Mouse (Mus musculus): Measurements from ENCODE around the gene Csf3. TPM values are rescaled to one million over a fixed set of nuclear protein-coding genes. Genes with fewer than 3 reads are reported as not detected.
"Not testable (repeated sequence)": the region's sequence is repeated elsewhere in the genome, so short reads cannot be mapped to it uniquely, and the experiment has no call there.

Gene Csf3
- polyA plus RNA-seq, 1 experiment = not detected

GRCm38 (mm10) chr11:98671857-98672256 is 29.2 kb upstream of the Csf3 start:
- H3K9me3 ChIP-seq (replicated peaks; ENCODE audit: control insufficient read depth, insufficient read depth, low read length, poor library complexity, severe bottlenecking) = no peaks in the 10 kb centered on the region
- peaks cover 2% of the 10 kb centered on the region for H3K4me1 ChIP-seq (ENCODE audit: control insufficient read depth, insufficient read depth, low read length)
- no peak overlapping the region for H3K4me3 ChIP-seq (ENCODE audit: low read depth, low read length)
- no peaks in the 10 kb centered on the region for H3K36me3 ChIP-seq (ENCODE audit: control insufficient read depth, insufficient read depth, low read length, poor library complexity, severe bottlenecking)
- no peak for TF ChIP-seq CTCF (IDR thresholded peaks at IDR 0.05; ENCODE audit: low read depth, low read length)
- TF ChIP-seq POLR2A (IDR thresholded peaks at IDR 0.05; ENCODE audit: insufficient read depth, low read length) = no peak
- no peak for TF ChIP-seq EP300 (IDR thresholded peaks at IDR 0.05; ENCODE audit: insufficient read depth, low read depth, low read length)
- H3K9ac ChIP-seq (ENCODE audit: low read depth, poor library complexity, severe bottlenecking) = no peak overlapping the region
- H3K27ac ChIP-seq (ENCODE audit: insufficient read depth, low read length) = no peak overlapping the region
- no peaks in the 10 kb centered on the region for H3K27me3 ChIP-seq (ENCODE audit: control insufficient read depth, insufficient read depth, low read length, poor library complexity, severe bottlenecking)

DNA sequence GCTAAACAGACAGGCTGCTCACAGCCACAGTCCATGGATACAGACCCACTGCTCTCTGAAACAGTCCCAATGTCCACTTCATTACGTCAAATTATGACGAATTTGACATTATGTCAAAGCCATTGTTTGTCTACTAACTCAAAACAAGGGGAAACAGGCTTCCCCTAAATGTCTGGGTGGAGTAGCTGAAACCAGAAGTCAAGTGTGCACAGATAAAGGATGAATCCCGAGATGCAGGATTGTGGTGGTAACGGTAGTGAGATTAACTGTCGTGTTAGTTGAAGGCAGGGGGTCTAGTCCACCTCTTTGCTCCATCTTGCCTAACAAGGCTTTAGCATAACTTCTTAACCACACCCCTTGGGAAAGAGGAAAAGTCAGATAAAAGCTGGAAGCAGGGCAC is 28.6 kb upstream of the Csf3 start:
- peaks cover 2% of the 10 kb centered on the region for H3K4me1 ChIP-seq (ENCODE audit: control insufficient read depth, insufficient read depth, low read length)
- H3K9me3 ChIP-seq (replicated peaks; ENCODE audit: control insufficient read depth, insufficient read depth, low read length, poor library complexity, severe bottlenecking) = no peaks in the 10 kb centered on the region
- TF ChIP-seq CTCF (IDR thresholded peaks at IDR 0.05; ENCODE audit: low read depth, low read length) = no peak
- no peak for TF ChIP-seq POLR2A (IDR thresholded peaks at IDR 0.05; ENCODE audit: insufficient read depth, low read length)
- TF ChIP-seq EP300 (IDR thresholded peaks at IDR 0.05; ENCODE audit: insufficient read depth, low read depth, low read length) = no peak
- no peak overlapping the region for H3K27ac ChIP-seq (ENCODE audit: insufficient read depth, low read length)
- H3K36me3 ChIP-seq (ENCODE audit: control insufficient read depth, insufficient read depth, low read length, poor library complexity, severe bottlenecking) = no peaks in the 10 kb centered on the region
- H3K9ac ChIP-seq (ENCODE audit: low read depth, poor library complexity, severe bottlenecking) = no peak overlapping the region
- no peaks in the 10 kb centered on the region for H3K27me3 ChIP-seq (ENCODE audit: control insufficient read depth, insufficient read depth, low read length, poor library complexity, severe bottlenecking)
- H3K4me3 ChIP-seq (ENCODE audit: low read depth, low read length) = no peak overlapping the region

- H3K9ac ChIP-seq (ENCODE audit: low read depth, poor library complexity, severe bottlenecking); H3K9me3 ChIP-seq (replicated peaks; ENCODE audit: control insufficient read depth, insufficient read depth, low read length, poor library complexity, severe bottlenecking); H3K4me1 ChIP-seq (ENCODE audit: control insufficient read depth, insufficient read depth, low read length); H3K36me3 ChIP-seq (ENCODE audit: control insufficient read depth, insufficient read depth, low read length, poor library complexity, severe bottlenecking); H3K27ac ChIP-seq (ENCODE audit: insufficient read depth, low read length); H3K27me3 ChIP-seq (ENCODE audit: control insufficient read depth, insufficient read depth, low read length, poor library complexity, severe bottlenecking); H3K4me3 ChIP-seq (ENCODE audit: low read depth, low read length): not testable (repeated sequence)
- peak; percentile 50 for TF ChIP-seq CTCF (IDR thresholded peaks at IDR 0.05; ENCODE audit: low read depth, low read length)
These were observed 27.9 kb upstream of the Csf3 start for GRCm38 (mm10) chr11:98673136-98673535.

- Histone ChIP-seq H3K4me1 (ENCODE audit: control insufficient read depth, insufficient read depth, low read length) (peaks cover 2% of the 10 kb centered on the region), H3K36me3 (ENCODE audit: control insufficient read depth, insufficient read depth, low read length, poor library complexity, severe bottlenecking) (no peaks in the 10 kb centered on the region), H3K9me3 (replicated peaks; ENCODE audit: control insufficient read depth, insufficient read depth, low read length, poor library complexity, severe bottlenecking) (no peaks in the 10 kb centered on the region), H3K4me3 (ENCODE audit: low read depth, low read length) (no peak overlapping the region), H3K9ac (ENCODE audit: low read depth, poor library complexity, severe bottlenecking) (no peak overlapping the region), H3K27ac (ENCODE audit: insufficient read depth, low read length) (0 out of 2 replicates have a peak overlapping the region, but pooled peaks have one; percentile 36), H3K27me3 (ENCODE audit: control insufficient read depth, insufficient read depth, low read length, poor library complexity, severe bottlenecking) (no peaks in the 10 kb centered on the region)
- no peak for TF ChIP-seq CTCF (IDR thresholded peaks at IDR 0.05; ENCODE audit: low read depth, low read length)
- no peak for TF ChIP-seq EP300 (IDR thresholded peaks at IDR 0.05; ENCODE audit: insufficient read depth, low read depth, low read length)
- no peak for TF ChIP-seq POLR2A (IDR thresholded peaks at IDR 0.05; ENCODE audit: insufficient read depth, low read length)
These were observed 25.2 kb upstream of the Csf3 start for GRCm38 (mm10) chr11:98675829-98676363.

DNA sequence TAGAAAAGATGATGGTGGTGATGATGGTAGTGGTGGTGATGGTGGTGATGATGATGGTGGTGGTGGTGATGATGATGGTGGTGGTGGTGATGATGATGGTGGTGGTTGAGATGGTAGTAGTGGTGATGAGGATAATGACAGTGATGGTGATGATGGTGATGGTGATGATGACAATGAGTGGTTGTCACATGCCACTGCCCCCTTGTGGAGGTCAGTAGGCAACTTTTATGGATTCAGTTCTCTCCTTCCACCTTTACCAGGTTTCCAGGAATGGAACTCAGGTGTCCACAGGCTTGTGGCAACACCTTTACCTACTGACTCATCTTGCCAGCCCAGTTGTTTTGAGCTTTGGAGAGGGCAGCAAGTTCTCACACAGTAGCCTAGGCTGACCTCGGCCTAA is 21.0 kb upstream of the Csf3 start:
- Histone ChIP-seq H3K27me3 (ENCODE audit: control insufficient read depth, insufficient read depth, low read length, poor library complexity, severe bottlenecking) (no peaks in the 10 kb centered on the region), H3K36me3 (ENCODE audit: control insufficient read depth, insufficient read depth, low read length, poor library complexity, severe bottlenecking) (peaks cover under 1% of the 10 kb centered on the region; the same call in 1 of the 2 replicates), H3K4me1 (ENCODE audit: control insufficient read depth, insufficient read depth, low read length) (peaks cover 2% of the 10 kb centered on the region), H3K4me3 (ENCODE audit: low read depth, low read length) (no peak overlapping the region), H3K27ac (ENCODE audit: insufficient read depth, low read length) (no peak overlapping the region; the same call in 1 of the 2 replicates), H3K9me3 (replicated peaks; ENCODE audit: control insufficient read depth, insufficient read depth, low read length, poor library complexity, severe bottlenecking) (no peaks in the 10 kb centered on the region), H3K9ac (ENCODE audit: low read depth, poor library complexity, severe bottlenecking) (no peak overlapping the region)
- no peak for TF ChIP-seq POLR2A (IDR thresholded peaks at IDR 0.05; ENCODE audit: insufficient read depth, low read length)
- TF ChIP-seq CTCF (IDR thresholded peaks at IDR 0.05; ENCODE audit: low read depth, low read length) = no peak
- no peak for TF ChIP-seq EP300 (IDR thresholded peaks at IDR 0.05; ENCODE audit: insufficient read depth, low read depth, low read length)

- H3K4me1 ChIP-seq (ENCODE audit: control insufficient read depth, insufficient read depth, low read length); H3K9me3 ChIP-seq (replicated peaks; ENCODE audit: control insufficient read depth, insufficient read depth, low read length, poor library complexity, severe bottlenecking); H3K4me3 ChIP-seq (ENCODE audit: low read depth, low read length); H3K36me3 ChIP-seq (ENCODE audit: control insufficient read depth, insufficient read depth, low read length, poor library complexity, severe bottlenecking); H3K27me3 ChIP-seq (ENCODE audit: control insufficient read depth, insufficient read depth, low read length, poor library complexity, severe bottlenecking): not testable (repeated sequence)
- Histone ChIP-seq H3K9ac (ENCODE audit: low read depth, poor library complexity, severe bottlenecking) (peak overlapping the region; percentile 60; the same call in 1 of the 2 replicates), H3K27ac (ENCODE audit: insufficient read depth, low read length) (peak overlapping the region; percentile 36; the same call in 1 of the 2 replicates)
These were observed 20.5 kb upstream of the Csf3 start for GRCm38 (mm10) chr11:98680595-98680994.

Measured in ES-Bruce4 (cell line).